Mouse (Mus musculus) heart, embryonic 14.5 days (tissue): ENCODE measurements around the gene St3gal4. TPM values are rescaled to one million over a fixed set of nuclear protein-coding genes. Genes with fewer than 3 reads are reported as not detected.

Source experiments
- polyA plus RNA-seq: library from polyadenylated mRNA; unstranded; fragments of >200 nt; fragmentation: Nextera tagmentation; extraction: Ambion mirVana; gene quantifications from 2 replicates; pipeline ENCODE4 v1.2.1, GENCODE M21; 2014

Gene St3gal4
- polyA plus RNA-seq, 1 experiment from 2014 or later = 22.9 TPM

Other genes starting within 250 kb of the St3gal4 start
- gene Dcps, start 56.8 kb upstream of the St3gal4 start, polyA plus RNA-seq = 60.9 and 62.7 TPM in 2 replicates
- 102 and 109 TPM in 2 replicates for gene Srpr, start 80.9 kb upstream of the St3gal4 start, polyA plus RNA-seq
- gene Tirap, start 81.0 kb upstream of the St3gal4 start, polyA plus RNA-seq = 7.8 and 8.0 TPM in 2 replicates
- gene Foxred1, start 91.8 kb upstream of the St3gal4 start, polyA plus RNA-seq = 58.6 and 60.2 TPM in 2 replicates
- 26.1 and 28.3 TPM in 2 replicates for gene Fam118b, start 148.5 kb upstream of the St3gal4 start, polyA plus RNA-seq
- gene Rpusd4, start 148.6 kb upstream of the St3gal4 start, polyA plus RNA-seq = 19.4 and 24.2 TPM in 2 replicates